Mouse (Mus musculus) liver, embryonic 14.5 days (tissue): ENCODE results near the gene Nubp2. TPM values are rescaled to one million over a fixed set of nuclear protein-coding genes. Genes with fewer than 3 reads are reported as not detected.

Experiments
- ATAC-seq: fragments of 200-750 bp; cut with Nextera tagmentation; 2 replicates; pipeline ENCODE4 v1.8.0; 2017; ENCODE audit warnings: moderate number of reproducible peaks, mild to moderate bottlenecking, moderate library complexity; ENCODE audit not compliant: insufficient read depth
- DNase-seq, 3 experiments: peaks; one replicate each; pipeline ENCODE4 v3.0.0-alpha.2; 2012 to 2013; ENCODE audit warnings: low read depth in 3 of 3, low spot score in 3 of 3
- H3K27ac ChIP-seq: fragments of 300-500 bp; sonication (generic); 2 replicates; pipeline ENCODE4 v1.5.1; 2014; ENCODE audit warnings: moderate library complexity, mild to moderate bottlenecking, control low read depth, inconsistent platforms
- H3K27me3 ChIP-seq: fragments of 300-500 bp; sonication (generic); 2 replicates; pipeline ENCODE4 v1.6.1; 2014; ENCODE audit warnings: mild to moderate bottlenecking, low read length, moderate library complexity; ENCODE audit not compliant: control insufficient read depth, insufficient read depth
- H3K36me3 ChIP-seq: fragments of 300-500 bp; sonication (generic); replicated peaks from 2 replicates; pipeline ENCODE4 v1.6.1; 2014; ENCODE audit warnings: low read depth; ENCODE audit not compliant: control insufficient read depth, insufficient read depth
- H3K4me1 ChIP-seq, 2 experiments: fragments of 200-500 bp in 1 of 2; fragments of 300-500 bp in 1 of 2; sonication (generic) in 1 of 2; replicated peaks; 2 replicates each; pipeline ENCODE4 v1.6.1; 2012 to 2014; ENCODE audit warnings: antibody characterized with exemption in 1 of 2, inconsistent platforms in 1 of 2, low read length in 1 of 2; ENCODE audit not compliant: control insufficient read depth in 2 of 2, insufficient read depth in 2 of 2
- H3K4me2 ChIP-seq: fragments of 300-500 bp; sonication (generic); 2 replicates; pipeline ENCODE4 v1.6.1; 2014; ENCODE audit warnings: low read depth, mild to moderate bottlenecking, control low read depth, moderate library complexity
- H3K4me3 ChIP-seq, 2 experiments: fragments of 200-500 bp in 1 of 2; fragments of 300-500 bp in 1 of 2; sonication (generic) in 1 of 2; 2 replicates each; pipeline ENCODE4 v1.5.1; 2012 to 2014; ENCODE audit warnings: low read depth in 2 of 2, low read length in 2 of 2, mild to moderate bottlenecking in 2 of 2, control low read depth in 1 of 2, inconsistent platforms in 1 of 2, moderate library complexity in 1 of 2; ENCODE audit not compliant: insufficient read depth in 1 of 2
- H3K9ac ChIP-seq: fragments of 300-500 bp; sonication (generic); replicated peaks from 2 replicates; pipeline ENCODE4 v1.6.1; 2014; ENCODE audit warnings: mild to moderate bottlenecking, control low read depth, moderate library complexity
- H3K9me3 ChIP-seq: fragments of 300-500 bp; sonication (generic); 2 replicates; pipeline ENCODE4 v1.6.1; 2016; ENCODE audit warnings: low read length, mixed read lengths; ENCODE audit not compliant: control insufficient read depth
- CTCF ChIP-seq: IDR thresholded peaks from 2 replicates; pipeline ENCODE4 v1.5.1; 2016; ENCODE audit warnings: antibody characterized with exemption, low read depth, control low read depth
- EP300 ChIP-seq: IDR thresholded peaks from 2 replicates; pipeline ENCODE4 v1.6.1; 2016; ENCODE audit warnings: antibody characterized with exemption, low read depth
- WGBS: fragments of 180-500 bp; shearing (Covaris S2); extraction: QIAGEN DNeasy Blood & Tissue Kit; methylation state at CpG from one replicate; pipeline ENCODE4 v1.1.7; 2014; ENCODE audit not compliant: insufficient replicate concordance; 5-methylcytosine and 5-hydroxymethylcytosine counted together
- polyA plus RNA-seq, 2 experiments: library from polyadenylated mRNA; depleted of rRNA in 1 of 2; stranded (reverse) in 1 of 2; unstranded in 1 of 2; fragments of >200 nt; fragmentation: Nextera tagmentation in 1 of 2; extraction: Ambion mirVana in 1 of 2; gene quantifications; 2 replicates each; pipeline versions ENCODE4 v1.2.1 to v1.2.3; 2012 to 2014

Gene Nubp2
- polyA plus RNA-seq (2012; rRNA removed) (30.8 and 33.1 TPM in 2 replicates), polyA plus RNA-seq (2014; fragmentation: Nextera tagmentation; extraction: Ambion mirVana) (76.7 and 80.1 TPM in 2 replicates)

DNA sequence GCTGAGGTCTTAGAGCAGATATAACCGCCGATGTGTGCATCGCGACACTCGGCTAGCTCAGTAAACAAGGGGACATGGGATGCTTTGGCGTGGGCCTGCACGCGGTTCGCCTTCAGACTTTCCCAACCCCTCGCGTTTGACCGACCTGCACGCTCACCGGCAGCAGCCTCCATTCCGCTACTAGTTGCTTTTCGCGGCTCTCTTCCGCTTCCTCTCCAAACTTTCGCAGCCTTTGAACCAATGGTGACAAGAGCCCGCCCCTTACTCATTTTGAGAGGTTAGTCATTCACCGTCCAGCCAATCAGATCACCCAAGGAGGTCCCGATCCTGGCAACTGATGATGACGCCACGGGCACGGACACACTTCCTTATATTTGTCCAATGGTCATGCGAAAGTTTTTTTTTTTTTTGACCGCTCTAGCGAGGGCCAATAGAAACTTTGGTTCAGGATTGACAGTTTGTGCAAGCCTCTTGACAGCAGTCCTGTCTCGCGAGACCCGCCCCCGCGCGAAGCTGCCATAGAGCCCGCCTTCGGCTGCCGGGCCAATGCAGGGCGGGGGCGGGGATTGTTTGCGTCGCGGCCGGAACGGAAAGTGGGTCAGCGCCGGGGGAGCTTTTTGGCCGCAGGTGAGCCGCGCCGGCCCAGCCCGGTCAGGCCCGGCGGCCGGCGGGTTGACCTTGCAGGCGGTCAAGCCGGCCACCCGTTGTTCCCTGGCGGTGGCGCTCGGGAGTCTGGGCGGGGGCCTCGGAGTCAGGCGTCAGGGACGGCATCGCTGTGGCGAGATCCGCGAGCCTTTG is at the start of gene Nubp2, which contains the start of gene Spsb3:
Nubp2 (minus strand) TSS at position 216 of the 798 bp plus-strand sequence.
Spsb3 (plus strand) TSS at position 510 of the 798 bp plus-strand sequence.
- H3K4me2 ChIP-seq = peak within 1 kb of the TSS; percentile 99
- peaks cover 14 to 19% of the 10 kb centered on the region in 2 experiments for H3K4me1 ChIP-seq
- H3K9me3 ChIP-seq = no peaks in the 10 kb centered on the region
- H3K27ac ChIP-seq = peak within 1 kb of the TSS; percentile 52
- H3K36me3 ChIP-seq = peaks cover 55% of the 10 kb centered on the region
- peak within 1 kb of the TSS; percentile 81 for H3K9ac ChIP-seq
- ATAC-seq = peak; percentile 89
- TF ChIP-seq CTCF (peak; percentile 32; the same call in 1 of the 2 replicates), EP300 (peak; percentile 63)
- under 1% methylated on average over 69 of the region's 69 CpGs for WGBS
- peak within 1 kb of the TSS; percentile 96 to 97 for H3K4me3 ChIP-seq
- no peaks in the 10 kb centered on the region for H3K27me3 ChIP-seq
- DNase-seq = peak; percentile 99 to 100 (median 100)

DNA sequence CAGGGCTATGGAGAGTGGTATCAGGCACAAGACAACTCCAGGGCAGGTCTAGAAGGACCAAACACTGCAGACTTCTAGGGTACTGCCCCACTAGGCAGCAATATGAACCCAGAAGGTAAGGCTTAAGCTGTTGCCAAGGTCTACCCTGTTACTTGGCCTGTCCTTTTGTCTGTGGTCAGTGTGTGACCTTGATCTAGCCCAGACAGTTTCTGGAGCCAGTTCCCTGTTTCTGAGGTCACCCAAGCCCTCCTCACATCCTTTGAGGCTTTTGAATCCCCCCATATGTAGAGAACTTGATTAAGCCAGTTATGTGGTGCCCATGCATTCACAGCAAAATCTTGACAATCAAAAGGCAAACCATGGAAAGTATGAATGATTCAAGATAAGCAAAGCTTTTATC is 49.5 kb upstream of the Nubp2 start:
- peaks cover 10% of the 10 kb centered on the region for H3K36me3 ChIP-seq
- DNase-seq (no peak), ATAC-seq (no peak)
- peak overlapping the region; percentile 66 to 97 for H3K4me3 ChIP-seq
- no peaks in the 10 kb centered on the region for H3K9me3 ChIP-seq
- H3K4me1 ChIP-seq = peaks cover 24 to 25% of the 10 kb centered on the region in 2 experiments
- H3K4me2 ChIP-seq = peak overlapping the region; percentile 95
- H3K9ac ChIP-seq = peak overlapping the region; percentile 96
- H3K27ac ChIP-seq = peak overlapping the region; percentile 80
- TF ChIP-seq EP300 = no peak
- no peak for TF ChIP-seq CTCF
- no peaks in the 10 kb centered on the region for H3K27me3 ChIP-seq

DNA sequence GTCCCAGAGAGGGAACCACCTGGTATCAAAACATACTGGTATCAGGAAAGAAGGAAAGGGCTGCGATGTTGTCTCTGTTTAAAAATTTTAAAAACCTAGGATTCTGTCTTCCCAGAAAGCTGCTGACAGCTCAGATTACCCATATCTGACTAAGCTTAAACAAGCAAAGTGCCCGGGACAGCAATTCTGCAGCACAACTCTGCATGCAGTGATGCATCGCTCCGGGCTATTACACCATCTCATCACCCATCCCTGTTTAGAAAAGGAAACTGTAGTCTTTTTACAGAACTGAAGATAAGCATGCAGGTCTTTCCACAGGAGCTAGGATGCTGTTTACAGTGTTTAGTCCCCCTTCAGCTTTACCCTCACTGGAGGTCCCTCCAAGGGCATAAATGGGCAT is 48.8 kb upstream of the Nubp2 start:
- no peak for TF ChIP-seq EP300
- TF ChIP-seq CTCF = no peak
- H3K4me1 ChIP-seq = peaks cover 24 to 25% of the 10 kb centered on the region in 2 experiments
- no peaks in the 10 kb centered on the region for H3K9me3 ChIP-seq
- ATAC-seq (no peak), DNase-seq (no peak)
- H3K9ac ChIP-seq = no peak overlapping the region
- WGBS = 68% methylated on average over 4 of the region's 4 CpGs
- no peak overlapping the region for H3K27ac ChIP-seq
- H3K27me3 ChIP-seq = no peaks in the 10 kb centered on the region
- peak overlapping the region; percentile 95 for H3K4me2 ChIP-seq
- H3K4me3 ChIP-seq = peak overlapping the region; percentile 66 to 97
- H3K36me3 ChIP-seq = peaks cover 10% of the 10 kb centered on the region

DNA sequence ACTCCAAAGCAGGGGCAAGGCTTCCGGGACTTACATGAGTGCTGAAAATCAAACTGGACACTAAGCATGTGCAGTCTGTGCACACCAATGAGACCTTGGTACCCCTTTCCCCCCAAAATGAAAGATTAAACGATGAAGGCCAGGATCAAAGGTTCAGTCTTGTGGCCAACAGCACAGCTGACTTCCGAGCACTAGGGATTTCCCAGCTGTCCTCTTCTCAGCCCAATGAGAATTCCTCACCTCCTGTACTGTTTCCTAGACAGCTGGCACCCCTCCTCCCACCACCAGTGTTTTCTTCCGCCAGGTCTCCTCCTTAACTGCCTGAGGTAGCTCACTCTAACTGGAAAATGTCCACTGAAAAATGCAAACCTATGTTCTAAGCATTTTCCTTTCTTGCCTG is 47.0 kb upstream of the Nubp2 start:
- Histone ChIP-seq H3K9ac (no peak overlapping the region), H3K27ac (no peak overlapping the region), H3K4me1 (peaks cover 24 to 25% of the 10 kb centered on the region in 2 experiments), H3K4me3 (no peak overlapping the region), H3K27me3 (no peaks in the 10 kb centered on the region), H3K36me3 (peaks cover 10% of the 10 kb centered on the region), H3K4me2 (peak overlapping the region; percentile 95; the same call in 1 of the 2 replicates), H3K9me3 (no peaks in the 10 kb centered on the region)
- TF ChIP-seq CTCF = no peak
- TF ChIP-seq EP300 = no peak
- DNase-seq (no peak), ATAC-seq (no peak)
- WGBS = 87% methylated on average over 4 of the region's 4 CpGs

DNA sequence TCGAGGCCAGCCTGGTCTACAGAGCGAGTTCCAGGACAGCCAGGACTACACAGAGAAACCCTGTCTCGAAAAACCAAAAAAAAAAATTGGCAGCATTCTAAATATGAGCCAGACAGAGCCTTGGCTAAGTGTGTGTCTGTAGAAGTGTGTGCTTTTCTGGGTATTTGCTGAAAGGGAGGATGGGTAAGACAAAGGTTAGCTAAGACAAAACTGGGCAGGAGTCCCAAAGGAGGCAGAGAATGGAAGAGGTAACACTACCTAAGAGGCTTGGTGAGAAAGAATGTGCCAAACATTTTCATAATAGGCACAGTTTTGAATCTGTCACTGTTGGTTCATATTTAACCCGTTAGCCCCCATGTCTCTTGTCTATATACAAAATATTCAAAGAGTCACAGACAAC is 46.3 kb upstream of the Nubp2 start:
- H3K4me3 ChIP-seq = no peak overlapping the region
- H3K27ac ChIP-seq = no peak overlapping the region
- peaks cover 23 to 24% of the 10 kb centered on the region in 2 experiments for H3K4me1 ChIP-seq
- WGBS = 85% methylated on average over 4 of the region's 4 CpGs
- H3K4me2 ChIP-seq = no peak overlapping the region
- H3K36me3 ChIP-seq = peaks cover 13% of the 10 kb centered on the region
- DNase-seq (no peak), ATAC-seq (no peak)
- TF ChIP-seq EP300 = no peak
- no peak for TF ChIP-seq CTCF
- H3K9ac ChIP-seq = no peak overlapping the region
- no peaks in the 10 kb centered on the region for H3K27me3 ChIP-seq
- H3K9me3 ChIP-seq = no peaks in the 10 kb centered on the region
